Mouse (Mus musculus): ENCODE results near the gene Dusp22.

- TF ChIP-seq POLR2A (IDR thresholded peaks at IDR 0.05; ENCODE audit: low read depth, low read length) (no peak), CTCF (IDR thresholded peaks at IDR 0.05; ENCODE audit: extremely low read depth, insufficient read length, insufficient replicate concordance, low read depth, low read length) (no peak)
These were observed 91.4 kb downstream of the Dusp22 start for GRCm38 (mm10) chr13:30751304-30751580.

Data from small intestine, adult 2 months (tissue).